Mouse (Mus musculus): ENCODE measurements around the gene Fggy.
A peak's percentile ranks its signal among the peaks of the same experiment; 100 is the strongest.

Gene Fggy

GRCm38 (mm10) chr4:95557333-95557956 lies at the start of gene Fggy:
TSS of gene Fggy (plus strand) at chr4:95557507.
- peak; percentile 86 for DNase-seq (ENCODE audit: low spot score)

GRCm38 (mm10) chr4:95507946-95508311 lies 49.4 kb upstream of the Fggy start:
- DNase-seq (ENCODE audit: low spot score) = no peak

DNA sequence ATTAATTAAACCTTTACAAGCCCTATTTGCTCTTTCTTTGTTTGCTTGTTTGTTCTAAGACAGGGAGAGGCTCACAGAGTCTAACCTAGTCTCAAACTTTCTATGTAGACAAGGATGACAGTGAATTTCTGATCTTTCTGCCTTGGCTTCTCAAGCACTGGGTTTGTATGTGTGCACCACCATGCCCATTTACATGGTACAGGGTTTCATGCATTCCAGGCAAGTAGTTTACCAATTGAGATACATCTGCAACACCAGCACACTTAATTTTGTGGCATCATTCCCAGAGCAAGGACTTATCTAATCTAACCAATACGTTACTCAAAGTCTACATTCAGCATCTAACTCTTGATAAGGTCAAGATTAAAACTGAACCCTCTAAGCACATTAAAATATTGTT lies 38.9 kb upstream of the Fggy start:
- no peak for DNase-seq (ENCODE audit: low spot score)

GRCm38 (mm10) chr4:95519975-95520642 lies 37.2 kb upstream of the Fggy start:
- no peak for DNase-seq (ENCODE audit: low spot score)

DNA sequence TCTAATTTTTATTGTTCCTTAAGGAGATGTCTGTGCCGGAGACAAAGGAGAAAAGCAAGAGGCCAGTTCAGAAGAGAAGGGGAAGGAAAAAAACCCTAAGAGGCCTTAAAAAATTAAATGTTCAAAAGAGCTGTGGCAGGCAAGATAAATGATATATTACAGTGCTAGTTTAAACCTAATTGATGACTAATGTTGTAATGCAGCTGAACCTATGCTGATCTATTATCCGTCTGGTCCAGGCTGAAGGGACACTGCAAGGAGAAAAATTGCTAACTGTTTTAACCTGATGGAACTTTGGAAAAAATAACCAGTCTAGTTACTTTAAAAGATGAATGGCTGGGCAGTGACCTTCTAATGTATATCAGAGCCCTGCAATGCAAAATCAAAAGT lies 36.7 kb upstream of the Fggy start:
- no peak for DNase-seq (ENCODE audit: low spot score)

DNA sequence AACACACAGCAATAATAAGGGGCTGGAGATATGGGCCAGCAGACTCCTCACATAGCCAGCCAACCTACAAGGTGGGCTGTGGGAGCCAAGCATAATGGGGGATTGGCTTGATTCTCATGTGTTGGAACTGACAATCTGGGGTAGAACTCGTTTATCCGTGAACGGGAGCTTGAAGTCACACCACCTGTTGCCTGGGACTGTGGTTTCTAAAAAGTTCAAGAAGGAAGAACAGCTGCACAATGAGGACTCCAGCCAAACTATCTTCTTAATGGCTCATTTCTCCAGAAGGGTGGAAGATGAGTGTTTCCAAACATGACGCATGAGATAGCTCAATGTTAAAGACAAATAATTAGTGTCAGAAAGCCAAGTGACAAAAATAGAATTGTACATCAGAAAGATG lies 30.7 kb upstream of the Fggy start:
- DNase-seq (ENCODE audit: low spot score) = no peak

- DNase-seq (ENCODE audit: low spot score) = no peak
Observed at GRCm38 (mm10) chr4:95530757-95531156, 26.6 kb upstream of the Fggy start.

- DNase-seq (ENCODE audit: low spot score) = no peak
Observed at GRCm38 (mm10) chr4:95533946-95534345, 23.4 kb upstream of the Fggy start.

DNA sequence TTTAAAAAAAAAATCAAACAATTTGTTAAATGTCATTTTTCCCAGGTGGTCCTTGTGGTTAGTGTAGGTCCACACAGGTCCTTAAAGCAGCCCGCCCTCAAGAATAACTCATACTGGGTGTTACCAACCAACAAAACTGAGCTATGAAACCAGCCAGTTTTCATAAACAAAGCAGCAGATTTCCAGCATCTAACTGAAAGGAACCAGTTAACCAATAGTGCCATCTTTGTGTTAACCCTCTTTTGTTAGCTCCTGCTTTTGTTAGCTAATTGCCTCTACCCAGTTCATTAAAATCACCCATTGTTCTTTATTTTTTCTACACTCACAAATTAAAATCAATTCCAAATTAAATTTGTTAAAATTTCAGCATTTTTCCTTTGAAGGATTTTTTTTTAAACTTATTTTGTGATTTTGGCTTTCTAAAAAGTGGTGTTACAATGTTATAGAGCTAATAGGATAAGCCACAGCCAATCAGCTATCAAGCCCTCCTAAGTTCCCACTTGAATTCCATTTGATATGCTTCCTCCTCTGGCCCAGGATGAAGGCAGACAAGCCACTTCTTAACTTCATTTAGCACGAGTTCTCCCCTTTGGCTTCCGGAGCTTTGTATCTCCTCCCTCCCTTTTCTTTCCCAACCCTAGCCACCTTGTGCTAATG lies 15.8 kb upstream of the Fggy start:
- no peak for DNase-seq (ENCODE audit: low spot score)

DNA sequence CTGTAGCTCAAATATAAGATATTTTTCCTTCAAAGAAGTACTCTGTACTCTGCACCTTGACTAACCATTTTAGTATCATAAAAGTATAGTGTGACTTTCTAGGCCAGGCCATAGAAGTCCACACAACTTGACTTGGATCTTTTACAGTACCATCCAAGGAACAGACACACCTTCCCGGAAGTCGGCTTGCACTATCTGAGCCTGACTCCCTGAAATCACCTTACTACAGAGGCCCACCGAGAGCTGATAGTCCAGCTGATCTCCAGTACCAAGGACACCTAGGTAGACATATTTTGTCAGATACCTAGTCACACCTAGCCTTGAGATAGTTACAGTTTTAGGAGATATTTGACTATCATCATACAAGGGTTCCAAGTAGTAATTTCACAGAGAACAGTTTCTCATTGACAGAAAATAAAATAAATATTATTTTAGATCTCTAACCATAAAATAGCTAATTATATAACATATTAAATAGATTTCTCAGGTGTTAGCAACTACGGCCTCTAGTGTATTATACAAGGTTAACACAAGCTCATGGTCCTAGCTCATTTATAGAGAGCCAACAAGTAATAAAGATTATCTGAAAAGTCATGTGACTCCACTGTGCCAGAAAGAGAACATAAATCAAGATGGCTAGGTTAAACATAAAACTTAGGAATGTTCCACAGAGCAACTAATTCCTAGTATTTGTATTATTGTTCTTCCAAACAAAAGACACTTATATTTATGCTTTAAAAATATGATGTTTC lies 15.1 kb upstream of the Fggy start:
- no peak for DNase-seq (ENCODE audit: low spot score)

DNA sequence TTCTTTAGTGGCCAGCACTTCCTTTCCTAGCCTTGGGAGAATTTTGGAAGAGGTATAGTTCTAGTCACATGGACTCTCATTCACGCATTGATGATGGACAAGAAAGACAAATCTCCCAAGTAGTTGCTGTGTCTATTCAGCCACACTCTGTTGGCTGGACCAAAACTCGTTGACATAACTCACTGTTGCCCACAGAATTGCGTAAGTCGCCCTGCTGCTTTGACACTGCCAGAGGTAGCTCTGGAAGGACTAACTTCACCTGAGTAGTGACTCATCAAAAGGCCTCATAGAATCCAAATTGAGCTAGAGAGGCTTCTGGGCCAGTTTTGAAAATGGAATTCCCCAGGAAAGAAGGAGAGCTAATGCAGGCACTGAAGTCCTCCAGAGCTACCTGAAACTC lies 13.8 kb upstream of the Fggy start:
- DNase-seq (ENCODE audit: low spot score) = no peak

GRCm38 (mm10) chr4:95556663-95557332 lies 509 bp upstream of the Fggy start:
- no peak for DNase-seq (ENCODE audit: low spot score)

DNA sequence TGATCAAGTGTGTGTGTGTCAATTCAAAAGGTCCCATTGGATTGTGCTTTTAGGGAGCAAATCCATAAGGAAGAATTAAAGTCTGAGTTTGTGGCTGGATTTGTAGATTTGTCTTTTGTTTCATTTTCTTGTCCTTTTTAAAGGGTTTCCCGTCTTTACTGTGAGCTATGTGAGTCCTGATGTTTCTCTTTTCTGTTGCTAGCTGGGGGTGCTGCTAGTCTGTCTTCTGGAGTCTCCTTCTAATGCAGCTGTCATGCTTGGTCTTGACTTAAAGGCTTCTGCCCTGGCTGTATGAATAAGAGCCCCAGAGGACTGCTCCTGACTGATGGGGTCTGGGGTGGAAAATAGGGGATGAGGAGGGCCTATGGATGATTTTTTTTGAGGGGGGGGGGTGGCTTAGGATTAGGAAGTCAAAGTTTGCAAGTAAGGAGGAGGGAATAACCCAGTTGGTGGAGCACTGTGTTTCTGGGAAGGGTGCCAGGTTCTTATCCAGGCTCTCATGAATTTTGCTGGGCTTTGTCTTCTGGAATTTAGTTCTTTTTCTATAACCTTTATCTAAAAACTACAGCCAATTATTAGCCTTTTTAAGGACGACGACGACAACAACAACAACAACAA lies 1.1 kb downstream of the Fggy start:
- DNase-seq (ENCODE audit: low spot score) = no peak

- no peak for DNase-seq (ENCODE audit: low spot score)
Observed at GRCm38 (mm10) chr4:95571621-95572020, 14.3 kb downstream of the Fggy start.

DNA sequence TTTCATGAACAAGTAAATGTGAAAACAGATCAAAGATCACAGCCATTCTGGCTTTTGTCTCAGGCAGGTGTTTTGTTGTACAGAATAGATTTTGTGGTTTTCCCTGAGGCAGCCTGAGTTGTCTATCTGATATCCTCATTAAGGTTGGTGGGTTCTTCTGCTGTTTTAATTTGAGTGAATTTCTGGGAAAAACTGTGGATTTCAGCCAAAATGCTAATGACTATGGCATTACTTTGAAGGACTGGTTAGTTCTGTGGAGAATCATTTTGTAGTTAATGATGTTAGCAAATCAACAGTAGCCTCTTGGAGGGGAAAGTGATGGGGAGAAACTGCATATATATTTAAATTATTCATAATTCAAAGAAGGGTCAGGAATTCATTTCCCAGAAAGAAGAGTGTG lies 16.4 kb downstream of the Fggy start:
- no peak for DNase-seq (ENCODE audit: low spot score)

- DNase-seq (ENCODE audit: low spot score) = no peak
Observed at GRCm38 (mm10) chr4:95575411-95575911, 18.2 kb downstream of the Fggy start.

DNA sequence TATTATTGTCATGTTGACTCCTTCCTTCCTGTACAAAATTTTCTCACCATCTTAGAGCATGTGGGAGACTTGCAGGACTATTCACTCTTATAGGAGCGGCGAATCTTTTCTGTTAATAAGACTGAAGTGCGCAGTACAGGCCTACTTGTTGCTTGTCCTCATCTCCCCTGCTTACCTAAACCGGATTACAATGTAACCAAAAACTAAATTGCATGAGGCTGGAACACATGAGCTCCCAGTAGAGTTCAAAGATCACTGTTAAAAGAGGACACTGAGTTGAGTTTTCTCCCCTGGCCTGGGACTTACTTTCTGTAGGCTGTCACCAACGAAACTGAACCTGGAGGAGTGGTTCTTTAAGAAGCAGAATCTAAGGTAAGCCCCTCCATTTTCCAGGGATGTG lies 21.9 kb downstream of the Fggy start:
- DNase-seq (ENCODE audit: low spot score) = no peak

DNA sequence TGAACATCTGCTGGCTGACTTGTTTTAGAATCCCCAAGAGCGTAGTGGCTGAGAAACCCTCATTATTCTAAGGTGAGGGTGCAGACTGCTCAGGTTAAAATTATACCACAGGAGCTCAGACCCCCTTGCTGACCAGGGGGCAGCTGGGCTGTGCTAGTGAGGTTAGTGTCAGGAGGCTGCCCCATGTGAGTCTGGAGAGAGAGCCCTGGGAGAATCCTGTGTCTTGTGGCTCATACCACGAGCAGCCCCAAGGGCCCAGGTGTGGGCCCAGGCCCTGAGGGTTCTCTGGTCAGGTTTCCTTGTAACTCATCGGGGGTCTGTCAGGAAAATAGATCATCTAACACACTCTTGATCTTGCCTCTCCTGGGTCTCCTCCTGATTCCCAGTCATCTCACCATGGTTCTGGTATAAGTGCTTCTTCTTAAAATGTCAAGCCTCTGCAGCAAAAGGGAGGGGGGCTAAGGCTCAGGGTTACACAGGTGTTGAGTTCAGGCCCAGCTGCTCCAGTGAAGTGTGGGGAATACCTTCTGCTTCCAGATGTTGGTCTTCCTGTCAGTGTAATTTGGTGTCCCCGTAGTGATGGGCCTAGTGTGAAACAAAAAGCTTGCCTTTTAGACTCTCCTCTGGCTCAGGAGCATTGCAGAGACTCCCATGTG lies 26.9 kb downstream of the Fggy start:
- DNase-seq (ENCODE audit: low spot score) = no peak

- DNase-seq (ENCODE audit: low spot score) = no peak
Observed at GRCm38 (mm10) chr4:95586274-95587001, 29.1 kb downstream of the Fggy start.

DNA sequence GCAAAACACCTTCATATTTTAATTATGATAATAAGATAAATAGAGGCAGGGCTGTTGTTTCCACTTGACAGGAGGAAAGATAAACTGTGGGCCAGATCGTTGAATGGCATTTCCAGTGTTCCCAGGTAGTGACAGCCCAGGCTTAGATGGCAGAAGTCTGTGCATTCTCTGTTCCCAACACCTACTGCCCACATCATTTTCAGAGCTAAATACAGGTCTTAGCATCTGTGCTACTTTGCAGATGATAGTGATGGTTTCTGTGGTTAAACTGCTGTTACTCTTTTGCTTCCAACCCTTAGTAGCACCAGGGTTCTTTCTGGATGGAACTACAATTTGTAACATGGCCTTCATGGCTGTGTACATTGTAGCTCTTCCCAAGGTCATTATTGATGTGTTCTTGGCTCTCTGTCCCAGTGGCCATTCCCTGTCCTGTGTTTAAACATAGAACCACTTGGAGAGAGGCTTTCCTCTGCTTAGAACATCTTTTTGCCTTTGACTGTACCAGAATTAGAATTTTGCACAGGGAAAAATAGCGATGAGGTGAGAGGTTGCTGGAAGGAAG lies 31.5 kb downstream of the Fggy start:
- no peak for DNase-seq (ENCODE audit: low spot score)
